Mouse (Mus musculus): Measurements from ENCODE around the gene Gm3029.
"Not testable (repeated sequence)": the region's sequence is repeated elsewhere in the genome, so short reads cannot be mapped to it uniquely, and the experiment has no call there.

The Gm3029 gene

DNA sequence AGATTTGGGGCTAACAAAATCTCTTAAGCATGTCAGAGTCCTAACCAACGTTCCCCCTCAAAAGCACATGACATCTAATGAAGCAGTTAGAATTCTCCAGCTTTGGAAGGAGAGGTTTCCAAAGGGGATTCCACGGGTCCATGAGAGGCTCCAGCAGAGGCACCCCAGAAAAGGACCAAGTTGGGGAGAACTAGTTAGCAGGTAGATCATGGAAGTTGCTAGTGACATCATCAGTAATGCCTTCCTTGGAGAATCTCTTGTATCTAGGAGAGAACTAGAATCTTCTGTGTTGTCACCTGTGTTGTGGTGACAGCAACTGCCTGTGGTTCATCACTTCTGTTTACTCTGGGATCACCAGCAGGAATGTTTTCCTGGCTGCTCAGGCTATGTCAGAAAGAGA is at the start of gene Gm3029:
TSS of gene Gm3029 (plus strand) at position 301 of the 400 bp plus-strand sequence.
- DNase-seq (ENCODE audit: low read depth) = not testable (repeated sequence)

DNA sequence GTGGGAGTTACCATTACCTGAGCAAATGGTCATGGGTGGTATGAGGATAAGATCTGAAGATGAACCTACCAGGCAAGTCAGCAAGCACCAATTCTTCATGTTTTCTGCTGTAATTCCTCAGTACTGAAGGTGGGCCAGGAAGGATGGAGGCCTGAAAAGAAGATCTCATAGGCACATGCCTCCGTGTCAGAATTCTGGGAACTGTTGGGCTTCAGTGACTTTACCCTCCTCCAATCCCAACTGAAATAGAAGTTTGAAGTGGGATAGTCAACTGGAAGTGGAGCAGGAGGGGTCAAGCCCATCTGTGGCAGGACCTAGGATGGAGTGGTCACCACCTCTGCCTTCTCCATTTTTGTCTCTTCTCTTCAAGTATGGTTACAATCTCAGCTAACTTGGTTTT is 47.7 kb upstream of the Gm3029 start, which contains the start of gene Gm2916:
TSS of gene Gm2916 (plus strand) at position 301 of the 400 bp plus-strand sequence.
- not testable (repeated sequence) for DNase-seq (ENCODE audit: low read depth)

DNA sequence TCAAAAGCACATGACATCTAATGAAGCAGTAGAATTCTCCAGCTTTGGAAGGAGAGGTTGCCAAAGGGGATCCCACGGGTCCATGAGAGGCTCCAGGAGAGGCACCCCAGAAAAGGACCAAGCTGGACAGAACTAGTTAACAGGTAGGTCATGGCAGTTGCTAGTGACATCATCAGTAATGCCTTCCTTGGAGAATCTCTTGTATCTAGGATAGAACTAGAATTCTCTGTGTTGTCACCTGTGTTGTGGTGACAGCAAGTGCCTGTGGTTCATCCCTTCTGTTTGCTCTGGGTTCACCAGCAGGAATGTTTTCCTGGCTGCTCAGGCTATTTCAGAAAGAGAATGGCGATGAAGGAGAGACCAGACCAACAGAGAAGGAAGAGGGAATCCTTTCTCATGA is 31.7 kb downstream of the Gm3029 start, which contains the start of gene Gm3095:
TSS of gene Gm3095 (plus strand) at position 301 of the 400 bp plus-strand sequence.
- not testable (repeated sequence) for DNase-seq (ENCODE audit: low read depth)
